In genomic region chr4:118083217-118083951, GRCm38 (mm10) we compare ENCODE assay signal across 8 mouse cellular contexts. TPM values are rescaled to one million over a fixed set of nuclear protein-coding genes. Genes with fewer than 3 reads are reported as not detected.
DNase-seq lines count a peak whose midpoint lies in the region; ATAC-seq lines count a peak whose summit lies in the region.

No protein-coding gene starts in this region.

- intact Hi-C loops in heart, postnatal 14 days (cut with DNase I): loop anchor here (1.0 to 10.0 kb wide), 3 partner anchors 155 to 379 kb away; no protein-coding TSS in a partner anchor

- no peak overlapping the region for H3K4me2 ChIP-seq in forebrain, embryonic 15.5 days (replicated peaks)
- H3K4me2 ChIP-seq in liver, embryonic 16.5 days (ENCODE audit: low read depth, low read length): no peak overlapping the region
- H3K4me2 ChIP-seq in neural tube, embryonic 13.5 days: peak overlapping the region; percentile 23; the same call in 1 of the 2 replicates

- no peaks in the 10 kb centered on the region for H3K9me3 ChIP-seq in forebrain, embryonic 15.5 days
- H3K9me3 ChIP-seq in liver, embryonic 16.5 days (replicated peaks; ENCODE audit: control insufficient read depth, low read length): no peaks in the 10 kb centered on the region
- no peaks in the 10 kb centered on the region for H3K9me3 ChIP-seq in neural tube, embryonic 13.5 days

- no peak overlapping the region for H3K9ac ChIP-seq in forebrain, embryonic 15.5 days (replicated peaks)
- H3K9ac ChIP-seq in liver, embryonic 16.5 days (ENCODE audit: low read depth, low read length): peak overlapping the region; percentile 39; the same call in 1 of the 2 replicates
- H3K9ac ChIP-seq in neural tube, embryonic 13.5 days: no peak overlapping the region

- H3K27me3 ChIP-seq in forebrain, embryonic 15.5 days: no peaks in the 10 kb centered on the region
- H3K27me3 ChIP-seq in liver, embryonic 16.5 days (ENCODE audit: control insufficient read depth, insufficient read depth, low read depth, low read length): no peaks in the 10 kb centered on the region
- H3K27me3 ChIP-seq in neural tube, embryonic 13.5 days: no peaks in the 10 kb centered on the region

- WGBS in forebrain, embryonic 15.5 days: 41% methylated on average over 14 of the region's 14 CpGs
- 31% methylated on average over 14 of the region's 14 CpGs for WGBS in large intestine, adult 2 months
- WGBS in liver, embryonic 16.5 days (ENCODE audit: insufficient replicate concordance): 27% methylated on average over 14 of the region's 14 CpGs
- WGBS in neural tube, embryonic 13.5 days: 41% methylated on average over 14 of the region's 14 CpGs

- H3K4me3 ChIP-seq in forebrain, embryonic 15.5 days: no peak overlapping the region
- H3K4me3 ChIP-seq in liver, embryonic 16.5 days (ENCODE audit: low read depth, low read length): no peak overlapping the region
- H3K4me3 ChIP-seq in neural tube, embryonic 13.5 days: no peak overlapping the region

- DNase-seq in ES-CJ7 (ENCODE audit: low read depth, low spot score): peak; percentile 79
- DNase-seq in cerebellum, adult 11 months: peak; percentile 89
- DNase-seq in heart, postnatal 14 days: peak; percentile 95 to 98
- DNase-seq in large intestine, adult 2 months (ENCODE audit: low read depth, low spot score): peak; percentile 73
- DNase-seq in telencephalon, adult 2 months (ENCODE audit: low read depth, low spot score): peak; percentile 73

- no peak overlapping the region for H3K27ac ChIP-seq in forebrain, embryonic 15.5 days (replicated peaks)
- H3K27ac ChIP-seq in liver, embryonic 16.5 days (ENCODE audit: low read length): 0 out of 2 replicates have a peak overlapping the region, but pooled peaks have one; percentile 29
- H3K27ac ChIP-seq in neural tube, embryonic 13.5 days (replicated peaks): no peak overlapping the region

- peak; percentile 83 for ATAC-seq in forebrain, embryonic 15.5 days (replicated peaks)
- ATAC-seq in liver, embryonic 16.5 days (ENCODE audit: low read depth): peak; percentile 55
- peak; percentile 93 for ATAC-seq in neural tube, embryonic 13.5 days (ENCODE audit: low read depth)

- peaks cover 12% of the 10 kb centered on the region for H3K4me1 ChIP-seq in forebrain, embryonic 15.5 days
- peaks cover 43% of the 10 kb centered on the region for H3K4me1 ChIP-seq in liver, embryonic 16.5 days (ENCODE audit: control insufficient read depth, low read depth, low read length)
- H3K4me1 ChIP-seq in neural tube, embryonic 13.5 days (replicated peaks): peaks cover 16% of the 10 kb centered on the region

- no peaks in the 10 kb centered on the region for H3K36me3 ChIP-seq in forebrain, embryonic 15.5 days
- H3K36me3 ChIP-seq in liver, embryonic 16.5 days (ENCODE audit: control insufficient read depth, insufficient read depth): no peaks in the 10 kb centered on the region
- H3K36me3 ChIP-seq in neural tube, embryonic 13.5 days: no peaks in the 10 kb centered on the region

RNA-seq across cellular contexts. Expression of gene St3gal3, which starts 51.3 kb away (rescaled TPM):
- polyA plus RNA-seq in forebrain, embryonic 15.5 days (2015; fragmentation: Nextera tagmentation; extraction: Ambion mirVana): 11.3 and 12.3 TPM in 2 replicates
- total RNA-seq in heart, postnatal 14 days (2021): 10 to 100 TPM; 44.5 to 48.1 TPM
- polyA plus RNA-seq in large intestine, adult 2 months (2012; rRNA removed): 11.1 and 12.2 TPM in 2 replicates
- polyA plus RNA-seq in liver, embryonic 16.5 days (2015; fragmentation: Nextera tagmentation; extraction: Ambion mirVana): 2.2 and 2.5 TPM in 2 replicates
- 10.9 and 12.2 TPM in 2 replicates for polyA plus RNA-seq in neural tube, embryonic 13.5 days (2015; fragmentation: Nextera tagmentation; extraction: Ambion mirVana)
